Mouse (Mus musculus): ENCODE results near the gene Fam83c. TPM values are rescaled to one million over a fixed set of nuclear protein-coding genes. Genes with fewer than 3 reads are reported as not detected.

The Fam83c gene
- polyA plus RNA-seq, 1 experiment from 2014 or later: 0.07 TPM

Other genes with a start within 250 kb of the Fam83c start
- 25.3 and 26.9 TPM in 2 replicates for gene Gss, start 242.0 kb downstream of the Fam83c start, polyA plus RNA-seq (2015; fragmentation: Nextera tagmentation; extraction: Ambion mirVana)
- gene Myh7b, start 223.6 kb downstream of the Fam83c start, polyA plus RNA-seq (2015; fragmentation: Nextera tagmentation; extraction: Ambion mirVana): 22.4 and 26.4 TPM in 2 replicates
- gene Trpc4ap, start 142.5 kb downstream of the Fam83c start, polyA plus RNA-seq (2015; fragmentation: Nextera tagmentation; extraction: Ambion mirVana): 97.4 and 98.6 TPM in 2 replicates
- 27.3 and 28.8 TPM in 2 replicates for gene Edem2, start 105.4 kb downstream of the Fam83c start, polyA plus RNA-seq (2015; fragmentation: Nextera tagmentation; extraction: Ambion mirVana)
- not detected in 2 replicates for gene Gm17581, start 99.0 kb downstream of the Fam83c start, polyA plus RNA-seq (2015; fragmentation: Nextera tagmentation; extraction: Ambion mirVana)
- 7.3 and 7.5 TPM in 2 replicates for gene Procr, start 83.7 kb downstream of the Fam83c start, polyA plus RNA-seq (2015; fragmentation: Nextera tagmentation; extraction: Ambion mirVana)
- 0.04 TPM in 1 of 2 replicates, not detected in the other for gene Mmp24, start 59.5 kb downstream of the Fam83c start, polyA plus RNA-seq (2015; fragmentation: Nextera tagmentation; extraction: Ambion mirVana)
- 17.4 and 17.7 TPM in 2 replicates for gene BC029722, start 15.4 kb downstream of the Fam83c start, polyA plus RNA-seq (2015; fragmentation: Nextera tagmentation; extraction: Ambion mirVana)
- 125 and 140 TPM in 2 replicates for gene Eif6, start 7.9 kb downstream of the Fam83c start, polyA plus RNA-seq (2015; fragmentation: Nextera tagmentation; extraction: Ambion mirVana)
- gene Uqcc1, start 95.5 kb upstream of the Fam83c start, polyA plus RNA-seq (2015; fragmentation: Nextera tagmentation; extraction: Ambion mirVana): 127 and 129 TPM in 2 replicates
- gene Gm15557, start 105.9 kb upstream of the Fam83c start, polyA plus RNA-seq (2015; fragmentation: Nextera tagmentation; extraction: Ambion mirVana): not detected in 2 replicates
- gene Gdf5, start 110.5 kb upstream of the Fam83c start, polyA plus RNA-seq (2015; fragmentation: Nextera tagmentation; extraction: Ambion mirVana): 0.26 and 0.39 TPM in 2 replicates
- 6.9 and 9.9 TPM in 2 replicates for gene Cep250, start 121.6 kb upstream of the Fam83c start, polyA plus RNA-seq (2015; fragmentation: Nextera tagmentation; extraction: Ambion mirVana)
- gene 6430550D23Rik, start 173.1 kb upstream of the Fam83c start, polyA plus RNA-seq (2015; fragmentation: Nextera tagmentation; extraction: Ambion mirVana): 0.96 and 1.1 TPM in 2 replicates
- gene Ergic3, start 173.2 kb upstream of the Fam83c start, polyA plus RNA-seq (2015; fragmentation: Nextera tagmentation; extraction: Ambion mirVana): 143 and 162 TPM in 2 replicates
- not detected in 2 replicates for gene Fer1l4, start 218.1 kb upstream of the Fam83c start, polyA plus RNA-seq (2015; fragmentation: Nextera tagmentation; extraction: Ambion mirVana)
- 1.4 and 1.6 TPM in 2 replicates for gene Spag4, start 230.3 kb upstream of the Fam83c start, polyA plus RNA-seq (2015; fragmentation: Nextera tagmentation; extraction: Ambion mirVana)